Mouse (Mus musculus) spleen, adult 2 months (tissue): Measurements from ENCODE around the gene Pappa.

Source experiments
- CTCF ChIP-seq: fragments of 200-500 bp; IDR thresholded peaks from 2 replicates; pipeline ENCODE4 v1.5.1; 2011; ENCODE audit warnings: mild to moderate bottlenecking, inconsistent platforms; ENCODE audit not compliant: insufficient read depth, insufficient read length, insufficient replicate concordance; ENCODE audit errors: extremely low read depth
- POLR2A ChIP-seq: fragments of 200-500 bp; IDR thresholded peaks from 2 replicates; pipeline ENCODE4 v1.6.1; 2011; ENCODE audit warnings: low read depth, low read length, inconsistent platforms

DNA sequence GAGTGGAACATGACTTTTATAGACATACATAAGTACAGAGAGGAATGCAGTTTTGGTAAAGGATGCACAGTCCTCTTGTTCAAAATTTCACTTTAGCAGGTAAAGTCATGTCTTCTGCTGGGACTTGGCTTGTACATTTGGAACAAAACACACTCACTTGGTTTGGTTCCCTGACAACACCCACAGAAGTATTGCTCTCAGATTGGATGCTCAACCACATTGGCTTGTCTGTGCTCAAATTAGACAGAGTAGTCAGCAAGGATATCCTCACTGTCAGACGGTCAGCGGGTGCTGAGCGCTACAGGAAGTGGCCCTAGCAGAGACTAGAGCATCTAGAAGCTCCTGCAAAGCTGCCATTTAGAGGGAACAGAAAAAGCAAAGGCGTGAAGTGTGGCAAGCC is 197.4 kb downstream of the Pappa start:
- TF ChIP-seq POLR2A (no peak), CTCF (no peak)
